Mouse (Mus musculus) liver, postnatal 0 days (tissue): ENCODE data around the gene Slc16a1.

Experiments
- CTCF ChIP-seq: sonication (generic); IDR thresholded peaks from 2 replicates; pipeline ENCODE4 v1.5.1; 2016; ENCODE audit warnings: antibody characterized with exemption, low read depth
- EP300 ChIP-seq: IDR thresholded peaks from 2 replicates; pipeline ENCODE4 v1.6.1; 2016; ENCODE audit warnings: antibody characterized with exemption, low read depth, mild to moderate bottlenecking

DNA sequence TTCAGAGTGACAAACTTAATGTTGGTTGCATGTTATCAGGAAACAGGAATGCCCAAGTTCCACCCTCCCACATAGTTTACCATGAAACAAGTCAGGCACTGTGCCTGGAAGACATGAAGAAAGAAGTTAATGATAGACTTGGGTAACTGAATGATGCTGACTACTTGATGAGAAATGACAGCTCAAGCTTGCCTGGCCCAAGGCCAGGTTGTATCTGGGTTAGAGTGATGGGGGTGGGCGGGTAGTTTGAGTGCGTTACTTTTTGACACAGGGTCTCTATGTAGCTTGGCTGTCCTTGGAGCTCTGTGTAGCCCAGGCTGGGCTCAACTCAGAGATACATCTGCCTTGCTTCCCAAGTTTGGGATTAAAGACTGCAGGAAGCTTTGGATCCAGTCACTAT, 20.2 kb downstream of the Slc16a1 start:
- TF ChIP-seq CTCF (no peak), EP300 (no peak)
